Comparison of ENCODE assay signal across 13 mouse cellular contexts in the genomic region with DNA sequence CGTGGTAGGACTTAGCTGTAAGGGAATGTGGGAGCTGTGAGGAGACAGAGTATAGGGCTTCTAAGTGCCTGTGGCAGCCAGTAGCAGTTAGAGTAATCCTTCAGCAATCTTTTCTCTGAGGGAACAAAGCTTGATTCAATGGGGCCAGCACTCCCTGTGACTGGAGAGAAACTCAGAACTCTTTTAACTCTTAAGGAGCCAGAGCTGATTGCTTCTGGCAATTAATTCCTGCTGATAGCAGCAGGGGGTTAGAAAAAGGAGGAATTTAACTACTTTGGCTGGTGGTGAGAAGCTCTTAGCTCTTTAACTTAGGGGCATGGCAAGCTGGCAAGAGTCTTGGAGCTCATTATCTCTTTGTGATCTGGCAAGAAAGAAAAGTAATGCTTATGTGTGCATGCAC.
A peak's percentile ranks its signal among the peaks of the same experiment; 100 is the strongest.
DNase-seq lines count a peak whose midpoint lies in the region; ATAC-seq lines count a peak whose summit lies in the region.
"Had no signal": no experiment of that assay in that cellular context is flagged by ENCODE, and none has a peak within 500 bp of the region (broad histone marks: within the 10 kb centered on the region; RNA-seq: fewer than 3 reads in every experiment).

No protein-coding gene starts in this region.

- no peak overlapping the region for H3K9ac ChIP-seq in embryonic facial prominence, embryonic 11.5 days (replicated peaks; ENCODE audit: low read length)
- no peak overlapping the region for H3K9ac ChIP-seq in forebrain, embryonic 13.5 days
- H3K9ac ChIP-seq in midbrain, embryonic 12.5 days (replicated peaks): no peak overlapping the region
- H3K9ac ChIP-seq: embryonic facial prominence, embryonic 15.5 days; liver, embryonic 14.5 days had no signal

- no peaks in the 10 kb centered on the region for H3K27me3 ChIP-seq in embryonic facial prominence, embryonic 11.5 days (ENCODE audit: control insufficient read depth, insufficient read depth, low read length)
- H3K27me3 ChIP-seq in embryonic facial prominence, embryonic 10.5 days (replicated peaks; ENCODE audit: low read depth, poor library complexity, severe bottlenecking): no peaks in the 10 kb centered on the region
- no peaks in the 10 kb centered on the region for H3K27me3 ChIP-seq in forebrain, embryonic 13.5 days
- H3K27me3 ChIP-seq in midbrain, embryonic 12.5 days: no peaks in the 10 kb centered on the region
- H3K27me3 ChIP-seq: embryonic facial prominence, embryonic 15.5 days had no signal

- no peaks in the 10 kb centered on the region for H3K4me1 ChIP-seq in embryonic facial prominence, embryonic 11.5 days (ENCODE audit: control insufficient read depth, insufficient read depth, low read length)
- H3K4me1 ChIP-seq in embryonic facial prominence, embryonic 10.5 days: peaks cover 8% of the 10 kb centered on the region
- peaks cover 18% of the 10 kb centered on the region for H3K4me1 ChIP-seq in forebrain, embryonic 13.5 days
- peaks cover 20% of the 10 kb centered on the region for H3K4me1 ChIP-seq in midbrain, embryonic 12.5 days
- H3K4me1 ChIP-seq: embryonic facial prominence, embryonic 15.5 days had no signal

- no peaks in the 10 kb centered on the region for H3K9me3 ChIP-seq in embryonic facial prominence, embryonic 11.5 days (replicated peaks; ENCODE audit: control insufficient read depth, low read length)
- no peaks in the 10 kb centered on the region for H3K9me3 ChIP-seq in embryonic facial prominence, embryonic 10.5 days
- H3K9me3 ChIP-seq in forebrain, embryonic 13.5 days (replicated peaks): no peaks in the 10 kb centered on the region
- H3K9me3 ChIP-seq in midbrain, embryonic 12.5 days: no peaks in the 10 kb centered on the region
- H3K9me3 ChIP-seq: embryonic facial prominence, embryonic 15.5 days had no signal

- H3K4me2 ChIP-seq in embryonic facial prominence, embryonic 11.5 days (ENCODE audit: low read depth, low read length): no peak overlapping the region
- H3K4me2 ChIP-seq in forebrain, embryonic 13.5 days: no peak overlapping the region
- no peak overlapping the region for H3K4me2 ChIP-seq in midbrain, embryonic 12.5 days (replicated peaks)
- H3K4me2 ChIP-seq: embryonic facial prominence, embryonic 15.5 days had no signal

- peak; percentile 32 for DNase-seq in embryonic facial prominence, embryonic 11.5 days (ENCODE audit: low spot score)
- DNase-seq in embryonic facial prominence, embryonic 10.5 days (ENCODE audit: low spot score): no peak
- peak; percentile 21 for DNase-seq in R1 (ENCODE audit: low read depth, low spot score)
- DNase-seq in thymus, postnatal 4 days: no peak
- DNase-seq in T-cell, adult 2 months (ENCODE audit: low spot score): no peak
- no peak for DNase-seq in cerebellum, postnatal 4 days (ENCODE audit: low spot score in 2 of 2)
- DNase-seq: cerebellum, adult 8-10 months; kidney, postnatal 14 days; lung, postnatal 36 days had no signal

- H3K4me3 ChIP-seq in embryonic facial prominence, embryonic 11.5 days (ENCODE audit: low read depth, low read length): no peak overlapping the region
- no peak overlapping the region for H3K4me3 ChIP-seq in embryonic facial prominence, embryonic 10.5 days
- no peak overlapping the region for H3K4me3 ChIP-seq in forebrain, embryonic 13.5 days
- no peak overlapping the region for H3K4me3 ChIP-seq in midbrain, embryonic 12.5 days
- H3K4me3 ChIP-seq: embryonic facial prominence, embryonic 15.5 days had no signal

- no peak for ATAC-seq in embryonic facial prominence, embryonic 11.5 days (replicated peaks; ENCODE audit: insufficient number of reproducible peaks, low FRiP score, low TSS enrichment, low read depth)
- ATAC-seq in forebrain, embryonic 13.5 days: peak; percentile 78
- ATAC-seq in midbrain, embryonic 12.5 days (ENCODE audit: low FRiP score, low read depth): peak; percentile 77

- H3K36me3 ChIP-seq in embryonic facial prominence, embryonic 11.5 days (replicated peaks; ENCODE audit: control insufficient read depth, insufficient read depth, low read depth, low read length): no peaks in the 10 kb centered on the region
- no peaks in the 10 kb centered on the region for H3K36me3 ChIP-seq in embryonic facial prominence, embryonic 10.5 days (replicated peaks)
- H3K36me3 ChIP-seq in forebrain, embryonic 13.5 days (ENCODE audit: poor library complexity, severe bottlenecking): no peaks in the 10 kb centered on the region
- no peaks in the 10 kb centered on the region for H3K36me3 ChIP-seq in midbrain, embryonic 12.5 days
- H3K36me3 ChIP-seq: embryonic facial prominence, embryonic 15.5 days had no signal

- 10% methylated on average over 1 of the region's 1 CpGs for WGBS in embryonic facial prominence, embryonic 11.5 days
- WGBS in embryonic facial prominence, embryonic 10.5 days: 17% methylated on average over 1 of the region's 1 CpGs
- 3% methylated on average over 1 of the region's 1 CpGs for WGBS in forebrain, embryonic 13.5 days
- 3% methylated on average over 1 of the region's 1 CpGs for WGBS in midbrain, embryonic 12.5 days

- H3K27ac ChIP-seq in embryonic facial prominence, embryonic 11.5 days (replicated peaks; ENCODE audit: low read depth, low read length): no peak overlapping the region
- H3K27ac ChIP-seq in embryonic facial prominence, embryonic 10.5 days (replicated peaks): no peak overlapping the region
- 0 out of 2 replicates have a peak overlapping the region, but pooled peaks have one; percentile 31 for H3K27ac ChIP-seq in forebrain, embryonic 13.5 days
- H3K27ac ChIP-seq in midbrain, embryonic 12.5 days (replicated peaks): no peak overlapping the region; the same call in 1 of the 2 replicates
- H3K27ac ChIP-seq: embryonic facial prominence, embryonic 15.5 days; liver, embryonic 14.5 days had no signal

Comparison
In these comparisons a context has a peak if more than half of its experiments do, and no peak if none do; other contexts are left out.
1. DNase-seq: peak in embryonic facial prominence, embryonic 11.5 days (single experiment) and R1 (single experiment); none in embryonic facial prominence, embryonic 10.5 days (single experiment), thymus, postnatal 4 days (single experiment), T-cell, adult 2 months (single experiment) and cerebellum, postnatal 4 days (0 of 2).